Mouse (Mus musculus) cerebellum, adult 11 months (tissue): ENCODE measurements around the gene Uqcrc1.
A peak's percentile ranks its signal among the peaks of the same experiment; 100 is the strongest.

ENCODE experiments used
- DNase-seq: peaks from one replicate; pipeline ENCODE4 v3.0.0; 2022

The Uqcrc1 gene

DNA sequence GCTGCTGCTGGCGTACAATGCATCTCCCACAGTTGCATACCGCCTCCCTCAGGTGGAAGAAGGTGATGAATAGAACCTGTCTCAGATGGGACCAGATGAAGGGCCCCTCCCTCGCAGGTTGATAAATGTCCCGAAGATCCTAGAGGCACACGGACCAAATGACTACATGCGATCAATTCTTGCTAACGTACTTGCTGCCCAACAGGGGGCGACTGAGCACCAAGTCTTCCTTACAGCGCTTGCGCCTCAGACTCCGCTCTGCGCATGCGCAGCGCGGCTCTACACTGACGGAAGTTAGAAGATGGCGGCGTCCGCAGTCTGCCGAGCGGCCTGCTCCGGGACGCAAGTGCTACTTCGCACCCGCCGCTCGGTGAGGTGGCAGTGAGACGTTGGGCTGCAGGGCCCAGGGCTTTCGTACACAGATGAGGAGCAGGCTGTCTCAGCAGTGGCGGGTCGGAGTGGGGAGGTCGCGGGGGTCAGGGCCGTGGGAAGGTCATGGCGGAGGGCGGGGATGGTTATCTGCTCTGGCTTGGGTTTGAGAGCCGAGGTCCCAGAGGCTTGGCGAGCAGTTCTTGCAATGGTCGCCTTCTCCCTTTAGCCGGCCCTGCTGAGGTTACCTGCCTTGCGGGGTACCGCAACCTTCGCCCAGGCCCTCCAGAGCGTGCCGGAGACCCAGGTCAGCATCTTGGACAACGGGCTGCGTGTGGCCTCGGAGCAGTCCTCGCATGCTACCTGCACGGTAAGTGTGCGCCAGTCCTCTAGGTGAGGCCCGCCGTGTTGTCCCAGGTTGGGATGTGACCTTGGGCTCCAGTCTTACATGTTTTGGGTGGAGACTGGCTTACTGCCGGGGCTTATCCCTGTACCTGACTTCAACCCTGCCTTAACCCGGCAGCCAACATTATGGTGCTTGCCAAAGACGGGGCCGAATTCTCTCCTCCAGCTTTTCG lies at the start of gene Uqcrc1:
Uqcrc1 (plus strand) TSS at position 216 of the 947 bp plus-strand sequence.
- peak; percentile 97 for DNase-seq

DNA sequence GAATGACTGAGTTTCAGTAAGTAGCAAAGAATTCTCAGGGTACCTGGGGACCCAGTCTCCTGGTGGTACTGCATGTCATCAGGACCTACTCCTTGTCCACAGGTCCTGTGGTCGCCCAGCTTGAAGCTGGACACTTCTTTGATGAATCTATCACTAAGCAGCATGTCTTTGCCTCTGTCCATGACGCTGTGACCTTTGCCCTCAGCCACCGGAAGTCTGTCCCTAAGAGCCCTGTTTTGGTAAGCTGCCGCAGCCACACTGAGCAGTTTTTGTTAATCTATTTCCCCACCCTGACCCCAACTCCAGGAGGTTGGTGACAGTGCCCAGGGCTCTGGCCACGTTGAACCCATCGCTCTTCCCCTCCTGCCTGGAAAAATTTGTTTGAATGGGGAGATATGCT lies 24.1 kb upstream of the Uqcrc1 start:
- DNase-seq: no peak

- DNase-seq: no peak
Measured at GRCm38 (mm10) chr9:108913161-108913560, 23.3 kb upstream of the Uqcrc1 start.

GRCm38 (mm10) chr9:108913621-108914020 lies 22.8 kb upstream of the Uqcrc1 start:
- no peak for DNase-seq

DNA sequence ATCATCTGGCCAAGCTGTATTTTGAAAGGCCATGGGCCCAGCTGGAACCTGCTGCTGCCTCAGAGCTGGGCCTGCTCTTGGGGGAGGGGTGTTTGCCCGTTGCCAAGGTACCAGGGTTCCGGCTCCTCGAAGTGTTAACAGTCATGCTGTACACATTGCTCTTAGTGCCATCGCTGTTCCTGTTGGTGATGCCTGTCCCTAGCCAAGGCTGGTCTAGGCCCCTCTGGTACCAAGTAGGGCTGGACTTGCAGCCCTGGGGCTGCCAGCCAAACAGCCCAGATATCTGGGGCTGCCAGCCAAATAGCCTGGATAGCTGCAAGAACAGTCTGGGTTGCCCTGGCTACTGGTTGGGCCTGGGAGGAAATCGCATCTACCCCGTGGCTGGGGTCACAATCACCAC lies 21.9 kb upstream of the Uqcrc1 start, which contains the start of gene Tmem89:
Tmem89 (plus strand) TSS at position 129 of the 400 bp plus-strand sequence.
- no peak for DNase-seq

DNA sequence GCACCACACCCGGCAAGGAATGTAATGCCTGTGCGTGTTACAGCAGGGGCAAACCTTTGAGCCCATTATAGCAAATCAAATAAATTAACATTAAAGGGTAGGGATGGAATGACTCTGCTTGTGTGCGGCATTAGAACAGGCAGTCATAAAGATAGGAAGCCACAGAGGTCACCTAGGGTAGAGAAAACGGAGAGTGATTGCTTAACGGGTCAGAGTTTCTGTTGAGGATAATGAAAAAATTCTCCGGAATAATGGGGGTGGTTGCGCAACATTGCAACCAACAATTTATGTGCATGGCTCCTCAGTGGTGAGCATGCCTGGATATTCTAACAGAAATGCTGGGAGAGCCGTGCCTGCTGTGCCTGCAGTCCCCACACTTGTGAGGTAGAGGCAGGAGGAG lies 10.5 kb upstream of the Uqcrc1 start:
- DNase-seq: no peak

DNA sequence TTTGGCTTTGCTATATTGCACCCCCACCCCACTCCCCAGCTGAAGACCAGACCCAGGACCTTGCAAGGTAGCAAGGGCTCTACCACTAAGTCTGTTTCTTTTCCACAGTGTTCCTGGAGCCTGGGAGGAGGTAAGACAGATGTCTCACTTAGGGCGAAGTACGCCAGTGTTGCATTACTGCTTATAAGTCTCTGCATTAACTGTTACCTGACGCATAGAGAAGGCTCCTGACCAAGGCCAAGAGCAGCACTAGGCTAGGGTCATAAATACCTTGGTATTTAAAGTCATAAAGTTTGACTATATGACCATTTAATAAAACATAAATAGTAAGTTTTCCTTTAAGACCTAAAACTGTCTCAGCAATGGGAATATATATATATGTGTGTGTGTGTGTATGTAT lies 8.0 kb upstream of the Uqcrc1 start:
- DNase-seq: no peak

GRCm38 (mm10) chr9:108935991-108936390 lies 442 bp upstream of the Uqcrc1 start:
- no peak for DNase-seq

DNA sequence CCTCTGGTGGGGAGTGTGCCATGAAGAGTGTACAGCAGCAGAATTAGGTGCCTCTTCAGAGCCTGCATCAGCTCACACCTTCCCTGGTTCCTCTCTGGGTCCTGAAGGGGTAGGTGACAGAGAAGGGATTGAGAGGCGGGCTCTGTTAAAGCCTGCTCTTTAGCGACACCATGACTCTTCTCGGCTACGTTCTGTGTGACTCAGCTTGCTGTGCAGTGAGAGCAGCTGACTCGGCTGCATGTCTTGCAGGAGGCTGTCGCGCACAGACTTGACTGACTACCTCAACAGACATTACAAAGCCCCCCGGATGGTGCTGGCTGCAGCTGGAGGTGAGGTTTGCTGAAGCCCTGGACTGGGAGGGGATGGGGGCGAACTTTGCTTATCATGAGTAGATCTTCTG lies 8.7 kb downstream of the Uqcrc1 start:
- DNase-seq: no peak

GRCm38 (mm10) chr9:108945608-108946007 lies 9.2 kb downstream of the Uqcrc1 start:
- no peak for DNase-seq

DNA sequence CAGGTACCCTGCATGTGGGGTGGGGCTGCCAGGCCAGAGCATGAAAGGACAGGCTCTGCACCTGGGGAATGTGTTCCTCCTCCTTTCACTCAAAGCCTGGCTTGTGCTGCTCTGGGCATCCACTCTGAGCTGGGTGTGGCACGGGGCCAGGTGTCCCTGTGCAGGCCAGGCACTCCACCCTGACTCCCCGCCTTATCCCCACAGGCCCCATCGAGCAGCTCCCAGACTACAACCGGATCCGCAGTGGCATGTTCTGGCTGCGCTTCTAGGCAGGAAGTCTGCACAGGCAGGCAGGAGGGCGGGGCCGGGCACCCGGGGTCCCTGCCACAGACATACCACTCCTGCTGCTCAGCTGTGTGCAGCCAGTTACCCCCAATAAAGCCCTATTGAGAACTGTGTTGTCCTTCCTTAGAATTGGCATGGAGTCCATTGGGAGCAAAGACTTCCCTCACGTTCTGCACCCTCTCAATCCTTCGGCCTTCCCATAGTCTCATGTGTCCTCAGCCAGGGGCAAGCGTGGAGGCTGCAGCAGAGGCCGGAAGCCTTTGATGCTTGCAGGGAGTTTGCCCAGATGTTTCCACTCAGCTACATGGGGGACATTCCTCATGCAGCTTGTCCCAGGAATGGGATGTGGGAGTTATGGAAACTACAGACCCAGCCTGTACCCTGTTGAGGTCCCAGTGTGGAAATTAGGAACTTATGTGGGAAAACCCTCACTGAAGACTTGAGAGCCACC lies 13.0 kb downstream of the Uqcrc1 start:
- DNase-seq: peak; percentile 43

- no peak for DNase-seq
Measured at GRCm38 (mm10) chr9:108949967-108950728, 13.7 kb downstream of the Uqcrc1 start.

DNA sequence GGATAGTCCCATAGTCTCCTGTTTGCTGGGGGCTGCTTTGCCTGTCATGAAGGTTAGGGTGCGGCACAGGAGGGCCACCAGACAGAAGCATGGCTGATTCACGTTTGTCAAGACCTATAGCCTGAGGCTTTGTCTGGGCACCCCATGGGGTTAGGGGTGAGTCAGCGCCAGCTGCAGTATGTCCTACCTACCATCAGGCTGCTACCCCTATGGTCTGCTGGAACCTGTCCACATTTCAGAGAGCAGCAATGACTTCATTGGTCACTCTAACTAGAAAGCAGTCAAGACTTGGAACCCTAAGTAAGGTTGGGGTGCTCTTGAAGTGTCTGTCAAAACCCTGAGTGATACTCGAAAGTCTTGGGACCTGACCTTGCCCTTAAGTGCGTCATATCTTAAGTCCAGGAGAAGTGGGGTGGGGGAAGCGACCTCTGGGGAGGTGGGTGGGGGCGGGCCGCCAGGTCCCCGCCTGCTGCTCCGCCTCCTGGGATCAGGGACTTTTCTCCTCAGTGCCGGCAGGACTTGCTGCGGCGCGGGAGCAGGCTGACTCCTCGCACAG lies 16.7 kb downstream of the Uqcrc1 start, which contains the start of gene Col7a1:
Col7a1 (plus strand) TSS at position 506 of the 556 bp plus-strand sequence.
- DNase-seq: no peak

GRCm38 (mm10) chr9:108955241-108955640 lies 18.8 kb downstream of the Uqcrc1 start:
- no peak for DNase-seq

DNA sequence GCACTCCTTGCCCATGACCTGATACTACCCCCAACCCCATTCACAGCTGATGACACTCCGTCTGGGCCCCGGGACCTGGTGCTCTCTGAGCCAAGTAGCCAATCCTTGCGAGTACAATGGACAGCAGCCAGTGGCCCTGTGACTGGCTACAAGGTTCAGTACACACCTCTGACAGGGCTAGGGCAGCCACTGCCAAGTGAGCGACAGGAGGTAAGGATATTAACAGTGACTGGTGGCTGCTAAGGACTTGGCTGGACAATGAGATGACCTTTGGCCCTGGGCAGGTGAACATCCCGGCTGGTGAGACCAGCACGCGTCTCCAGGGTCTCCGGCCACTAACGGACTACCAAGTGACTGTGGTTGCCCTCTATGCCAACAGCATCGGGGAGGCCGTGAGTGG lies 19.4 kb downstream of the Uqcrc1 start:
- DNase-seq: no peak

GRCm38 (mm10) chr9:108963577-108963976 lies 27.1 kb downstream of the Uqcrc1 start:
- DNase-seq: no peak

GRCm38 (mm10) chr9:108964338-108964737 lies 27.9 kb downstream of the Uqcrc1 start:
- DNase-seq: no peak

GRCm38 (mm10) chr9:108970623-108971022 lies 34.2 kb downstream of the Uqcrc1 start:
- no peak for DNase-seq

GRCm38 (mm10) chr9:108976483-108976882 lies 40.0 kb downstream of the Uqcrc1 start:
- no peak for DNase-seq

DNA sequence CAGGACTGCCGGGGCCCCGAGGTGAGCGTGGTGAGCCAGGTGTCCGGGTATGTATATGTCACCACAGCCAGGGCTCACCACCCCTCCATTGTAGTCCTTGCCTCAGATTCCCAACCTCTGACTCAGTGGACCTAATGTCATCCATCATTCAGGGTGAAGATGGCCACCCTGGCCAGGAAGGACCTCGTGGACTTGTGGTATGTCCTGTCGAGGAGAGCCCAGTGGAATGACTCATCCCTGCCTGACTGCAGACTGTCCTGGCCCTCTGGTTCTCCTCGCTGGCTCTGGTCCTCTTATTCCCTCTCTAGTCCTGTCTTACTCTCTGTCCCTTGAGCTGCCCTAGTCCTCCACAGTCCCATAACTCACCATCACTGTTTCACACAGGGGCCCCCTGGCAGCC lies 41.5 kb downstream of the Uqcrc1 start:
- DNase-seq: no peak

DNA sequence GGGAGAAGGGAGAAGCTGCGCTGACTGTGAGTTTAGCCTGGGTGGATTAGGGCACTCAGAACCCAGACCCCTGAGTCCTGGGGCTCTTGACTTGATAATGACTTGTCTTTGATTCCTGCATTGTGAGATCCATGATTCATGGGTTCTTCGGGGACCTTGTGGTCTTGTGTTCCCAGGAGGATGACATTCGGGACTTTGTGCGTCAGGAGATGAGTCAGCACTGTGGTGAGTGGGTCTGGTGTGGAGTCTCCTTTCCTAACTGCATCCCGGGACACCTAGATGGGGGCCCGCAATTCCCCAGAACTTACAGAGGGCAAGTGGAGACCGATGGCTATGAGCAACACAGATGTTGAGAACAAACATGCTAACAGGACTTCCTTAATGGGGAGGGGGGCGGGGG lies 46.1 kb downstream of the Uqcrc1 start:
- no peak for DNase-seq

DNA sequence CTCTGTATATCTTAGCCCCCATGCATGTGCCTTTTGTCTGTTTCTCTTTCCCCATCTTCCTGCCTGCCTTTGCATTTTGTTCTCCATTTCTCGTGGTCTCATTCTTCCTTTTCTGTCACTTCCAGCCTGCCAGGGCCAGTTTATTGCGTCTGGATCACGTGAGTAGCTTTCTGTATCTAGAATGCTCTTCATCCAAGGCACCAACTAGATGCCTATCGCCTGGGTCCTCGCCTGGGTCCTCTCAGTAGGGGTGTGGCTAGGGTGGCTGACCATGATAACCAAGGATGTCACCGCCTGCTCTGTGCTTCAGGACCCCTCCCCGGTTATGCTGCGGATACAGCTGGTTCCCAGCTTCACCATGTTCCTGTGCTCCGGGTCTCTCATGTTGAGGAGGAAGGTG lies 46.8 kb downstream of the Uqcrc1 start:
- no peak for DNase-seq

DNA sequence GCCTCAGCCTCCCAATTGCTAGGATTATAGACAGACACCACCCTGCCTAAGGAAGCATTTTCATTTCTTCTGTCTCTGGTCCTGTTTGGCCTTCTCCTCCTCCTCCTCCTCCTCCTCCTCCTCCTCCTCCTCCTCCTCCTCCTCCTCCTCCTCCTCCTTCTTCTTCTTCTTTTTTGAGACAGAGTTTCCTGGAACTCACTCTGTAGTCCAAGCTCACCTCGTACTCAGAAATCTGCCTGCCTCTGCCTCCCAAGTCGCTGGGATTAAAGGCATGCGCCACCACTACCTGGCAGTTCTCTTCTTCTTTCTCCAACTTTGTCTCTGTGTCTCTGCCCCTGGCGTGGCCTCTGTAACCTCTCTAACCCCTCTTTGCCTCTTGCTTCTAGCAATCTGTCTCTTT lies 49.3 kb downstream of the Uqcrc1 start, which contains the start of gene Ucn2:
Ucn2 (plus strand) TSS at position 301 of the 400 bp plus-strand sequence.
- no peak for DNase-seq
